Mouse (Mus musculus) heart, embryonic 12.5 days (tissue): ENCODE measurements around the gene Hdhd5. TPM values are rescaled to one million over a fixed set of nuclear protein-coding genes. Genes with fewer than 3 reads are reported as not detected.

Experiments
- ATAC-seq: fragments of 200-750 bp; cut with Nextera tagmentation; 2 replicates; pipeline ENCODE4 v1.8.0; 2017; ENCODE audit warnings: moderate TSS enrichment, moderate library complexity; ENCODE audit not compliant: insufficient number of reproducible peaks, low FRiP score
- H3K27ac ChIP-seq: fragments of 300-500 bp; sonication (generic); 2 replicates; pipeline ENCODE4 v1.5.1; 2016; ENCODE audit warnings: mild to moderate bottlenecking, moderate library complexity; ENCODE audit not compliant: poor library complexity, severe bottlenecking
- H3K27me3 ChIP-seq: fragments of 300-500 bp; sonication (generic); replicated peaks from 2 replicates; pipeline ENCODE4 v1.6.1; 2016; ENCODE audit warnings: mild to moderate bottlenecking, moderate library complexity
- H3K36me3 ChIP-seq: fragments of 300-500 bp; sonication (generic); 2 replicates; pipeline ENCODE4 v1.6.1; 2016; ENCODE audit warnings: mild to moderate bottlenecking, moderate library complexity
- H3K4me1 ChIP-seq: fragments of 300-500 bp; sonication (generic); replicated peaks from 2 replicates; pipeline ENCODE4 v1.6.1; 2016; ENCODE audit warnings: mild to moderate bottlenecking
- H3K4me2 ChIP-seq: fragments of 300-500 bp; sonication (generic); 2 replicates; pipeline ENCODE4 v1.6.1; 2016; ENCODE audit warnings: mild to moderate bottlenecking, moderate library complexity
- H3K4me3 ChIP-seq: fragments of 300-500 bp; sonication (generic); 2 replicates; pipeline ENCODE4 v1.5.1; 2016; ENCODE audit warnings: mild to moderate bottlenecking
- H3K9ac ChIP-seq: fragments of 300-500 bp; sonication (generic); 2 replicates; pipeline ENCODE4 v1.6.1; 2016; ENCODE audit warnings: mild to moderate bottlenecking, moderate library complexity
- H3K9me3 ChIP-seq: fragments of 300-500 bp; sonication (generic); replicated peaks from 2 replicates; pipeline ENCODE4 v1.6.1; 2016; ENCODE audit warnings: mild to moderate bottlenecking, moderate library complexity
- WGBS: fragments of 180-500 bp; shearing (Covaris S2); methylation state at CpG from one replicate; pipeline ENCODE4 v1.1.7; 2016; 5-methylcytosine and 5-hydroxymethylcytosine counted together
- polyA plus RNA-seq: library from polyadenylated mRNA; unstranded; fragments of >200 nt; fragmentation: Nextera tagmentation; extraction: Ambion mirVana; gene quantifications from 2 replicates; pipeline ENCODE4 v1.2.1, GENCODE M21; 2016

The Hdhd5 gene
- polyA plus RNA-seq, 1 experiment from 2014 or later, result 16.0 TPM

DNA sequence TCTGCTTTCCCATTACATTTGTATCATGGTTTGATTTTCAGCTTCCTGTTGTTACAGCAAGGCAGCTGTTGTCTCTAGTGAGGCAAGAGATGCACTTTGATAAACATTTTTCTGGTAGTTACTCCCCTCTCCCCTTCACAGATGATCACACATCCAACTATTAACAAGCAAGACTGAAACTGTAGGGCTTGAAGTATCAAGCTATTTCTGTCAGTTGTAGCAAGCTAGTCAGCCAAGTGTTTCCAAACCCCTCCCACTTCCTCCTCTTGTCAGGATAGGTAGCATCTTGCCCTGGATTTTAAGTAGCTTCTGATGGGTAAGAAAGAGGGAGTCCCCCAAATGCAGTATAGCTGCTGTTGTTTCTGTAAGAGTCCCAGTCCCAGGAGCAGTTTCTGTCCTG, 61.3 kb downstream of the Hdhd5 start:
- H3K27me3 ChIP-seq, result peaks cover 3% of the 10 kb centered on the region; the same call in 1 of the 2 replicates
- H3K4me1 ChIP-seq, result peaks cover 40% of the 10 kb centered on the region
- no peak overlapping the region for H3K27ac ChIP-seq
- no peak for ATAC-seq
- H3K36me3 ChIP-seq, result no peaks in the 10 kb centered on the region
- H3K4me3 ChIP-seq, result no peak overlapping the region
- H3K9me3 ChIP-seq, result no peaks in the 10 kb centered on the region
- no peak overlapping the region for H3K4me2 ChIP-seq
- H3K9ac ChIP-seq, result no peak overlapping the region

DNA sequence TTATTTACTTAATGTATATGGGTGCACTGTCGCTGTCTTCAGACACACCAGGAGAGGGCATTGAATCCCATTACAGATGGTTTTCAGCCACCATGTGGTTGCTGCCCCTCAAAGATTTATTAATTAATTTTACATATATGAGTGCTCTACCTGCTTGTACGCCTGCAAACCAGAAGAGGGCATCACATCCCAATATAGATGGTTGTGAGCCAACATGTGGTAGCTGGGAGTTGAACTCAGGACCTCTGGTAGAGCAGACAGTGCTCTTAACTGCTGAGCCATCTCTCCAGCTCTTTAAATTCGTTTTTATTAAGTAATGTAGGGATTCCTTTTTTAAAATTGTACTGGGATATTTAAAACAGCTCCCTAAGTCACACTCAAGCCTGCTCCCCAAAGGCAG, 61.9 kb downstream of the Hdhd5 start:
- H3K36me3 ChIP-seq, result no peaks in the 10 kb centered on the region
- no peaks in the 10 kb centered on the region for H3K9me3 ChIP-seq
- peaks cover 45% of the 10 kb centered on the region for H3K4me1 ChIP-seq
- H3K9ac ChIP-seq, result no peak overlapping the region
- no peak overlapping the region for H3K4me3 ChIP-seq
- no peak overlapping the region for H3K4me2 ChIP-seq
- peaks cover 7% of the 10 kb centered on the region; the same call in 1 of the 2 replicates for H3K27me3 ChIP-seq
- no peak for ATAC-seq
- WGBS, result 67% methylated on average over 3 of the region's 3 CpGs
- H3K27ac ChIP-seq, result no peak overlapping the region

GRCm38 (mm10) chr6:120468259-120468658, 62.9 kb downstream of the Hdhd5 start:
- Histone ChIP-seq H3K36me3 (no peaks in the 10 kb centered on the region), H3K27me3 (peaks cover 18% of the 10 kb centered on the region), H3K4me1 (peaks cover 51% of the 10 kb centered on the region), H3K9me3 (no peaks in the 10 kb centered on the region), H3K4me3 (no peak overlapping the region), H3K27ac (no peak overlapping the region), H3K9ac (no peak overlapping the region), H3K4me2 (no peak overlapping the region)
- no peak for ATAC-seq
- 91% methylated on average over 4 of the region's 4 CpGs for WGBS

GRCm38 (mm10) chr6:120466609-120467329, 64.3 kb downstream of the Hdhd5 start:
- Histone ChIP-seq H3K4me3 (no peak overlapping the region), H3K9me3 (0 out of 2 replicates have a peak, but pooled peaks cover 2% of the 10 kb centered on the region), H3K27ac (no peak overlapping the region), H3K36me3 (no peaks in the 10 kb centered on the region), H3K27me3 (peaks cover 31% of the 10 kb centered on the region), H3K4me2 (no peak overlapping the region), H3K4me1 (peaks cover 43% of the 10 kb centered on the region), H3K9ac (no peak overlapping the region)
- 67% methylated on average over 10 of the region's 10 CpGs for WGBS
- ATAC-seq, result no peak

DNA sequence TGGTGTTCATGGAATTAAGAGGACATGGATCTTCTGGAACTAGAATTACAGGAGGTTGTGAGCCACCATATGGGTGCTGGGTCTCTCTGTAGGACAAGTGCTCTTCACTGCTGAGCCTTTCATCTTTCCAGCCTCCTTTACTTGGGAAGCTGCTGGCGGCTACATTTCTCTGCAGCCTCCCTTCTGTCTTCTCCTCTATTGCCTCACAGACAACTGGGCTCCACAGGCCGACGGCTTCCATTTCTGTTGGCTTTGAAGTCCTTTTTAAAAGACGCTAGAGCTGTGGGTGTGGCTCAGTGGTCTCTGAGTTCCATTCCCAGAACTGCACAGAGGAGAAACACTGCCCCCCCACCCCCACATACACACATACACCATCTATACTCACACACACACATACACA, 65.7 kb downstream of the Hdhd5 start:
- Histone ChIP-seq H3K9me3 (0 out of 2 replicates have a peak, but pooled peaks cover 2% of the 10 kb centered on the region), H3K4me2 (no peak overlapping the region), H3K27me3 (peaks cover 39% of the 10 kb centered on the region), H3K27ac (no peak overlapping the region), H3K4me1 (peaks cover 32% of the 10 kb centered on the region), H3K4me3 (no peak overlapping the region), H3K36me3 (no peaks in the 10 kb centered on the region), H3K9ac (no peak overlapping the region)
- no peak for ATAC-seq
- WGBS, result 47% methylated on average over 4 of the region's 4 CpGs

DNA sequence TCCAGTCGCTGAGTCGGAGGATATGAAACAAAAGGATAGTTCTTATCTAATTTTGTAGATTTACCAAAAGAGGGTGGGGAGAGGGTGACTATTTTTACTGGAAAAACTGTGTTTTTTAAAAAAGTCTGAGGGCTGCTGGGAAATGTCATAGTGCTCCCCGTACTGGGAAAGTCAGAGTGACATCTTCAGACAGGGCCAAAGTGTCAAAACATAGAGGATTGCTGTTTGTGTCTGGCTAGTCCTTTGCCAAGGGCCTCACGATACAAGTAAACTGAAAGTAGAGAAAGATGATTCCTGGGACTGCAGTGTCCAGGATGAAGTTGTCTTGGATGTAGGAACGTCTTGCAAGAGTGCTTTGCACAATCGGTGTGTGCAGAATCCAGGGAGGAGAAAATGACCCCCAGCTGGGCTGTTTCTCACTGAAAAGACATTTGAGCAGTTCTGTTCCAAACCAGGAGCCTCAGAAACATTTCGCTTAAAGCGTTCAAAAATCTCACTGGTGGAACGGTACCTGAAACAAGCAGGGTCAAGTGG, 66.6 kb downstream of the Hdhd5 start:
- Histone ChIP-seq H3K4me2 (peak overlapping the region; percentile 91), H3K9ac (0 out of 2 replicates have a peak overlapping the region, but pooled peaks have one; percentile 75), H3K9me3 (0 out of 2 replicates have a peak, but pooled peaks cover 2% of the 10 kb centered on the region), H3K4me1 (peaks cover 24% of the 10 kb centered on the region), H3K27me3 (peaks cover 39% of the 10 kb centered on the region), H3K36me3 (no peaks in the 10 kb centered on the region), H3K4me3 (peak overlapping the region; percentile 74), H3K27ac (no peak overlapping the region)
- no peak for ATAC-seq
- 57% methylated on average over 9 of the region's 9 CpGs for WGBS

GRCm38 (mm10) chr6:120463884-120464283, 67.2 kb downstream of the Hdhd5 start:
- Histone ChIP-seq H3K4me1 (peaks cover 21% of the 10 kb centered on the region), H3K36me3 (no peaks in the 10 kb centered on the region), H3K4me3 (peak overlapping the region; percentile 74), H3K27ac (no peak overlapping the region), H3K9me3 (0 out of 2 replicates have a peak, but pooled peaks cover 2% of the 10 kb centered on the region), H3K27me3 (peaks cover 44% of the 10 kb centered on the region), H3K9ac (peak overlapping the region; percentile 75), H3K4me2 (peak overlapping the region; percentile 91)
- no peak for ATAC-seq
- 4% methylated on average over 11 of the region's 11 CpGs for WGBS

DNA sequence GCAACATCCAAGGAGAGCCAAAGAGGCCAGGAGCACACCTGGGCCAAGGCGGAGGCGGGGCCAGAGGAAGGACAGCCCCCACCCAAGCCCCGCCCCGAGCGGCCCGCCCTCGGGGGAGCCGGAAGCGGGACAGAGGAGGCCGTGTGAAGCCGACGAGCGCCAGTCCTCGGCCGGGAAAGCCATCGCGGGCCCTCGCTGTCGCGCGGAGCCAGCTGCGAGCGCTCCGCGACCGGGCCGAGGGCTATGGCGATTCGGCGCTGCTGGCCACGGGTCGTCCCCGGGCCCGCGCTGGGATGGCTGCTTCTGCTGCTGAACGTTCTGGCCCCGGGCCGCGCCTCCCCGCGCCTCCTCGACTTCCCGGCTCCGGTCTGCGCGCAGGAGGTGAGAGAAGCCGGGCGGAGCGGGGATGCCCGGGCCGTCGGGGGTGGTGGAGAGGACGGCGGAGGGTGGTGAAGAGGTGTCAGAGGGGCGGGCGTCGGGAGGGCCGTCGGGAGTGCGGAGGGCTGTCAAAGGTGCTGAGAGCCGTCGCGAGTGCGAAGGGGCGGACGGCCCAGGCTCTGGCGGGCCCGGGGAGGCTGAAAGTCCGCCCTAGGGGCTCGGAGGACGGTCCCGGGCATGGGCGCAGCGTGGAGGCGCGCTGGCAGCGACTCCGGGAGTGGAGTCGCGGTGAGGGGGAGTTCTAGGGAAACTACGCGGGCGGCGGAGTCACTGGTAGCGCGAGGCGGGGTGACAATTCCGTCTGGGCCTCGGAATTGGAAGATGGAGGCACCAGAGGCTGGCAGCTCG, 67.8 kb downstream of the Hdhd5 start, which contains the start of gene Il17ra:
TSS of gene Il17ra (plus strand) at position 162 of the 786 bp plus-strand sequence.
- H3K4me1 ChIP-seq, result peaks cover 21% of the 10 kb centered on the region

DNA sequence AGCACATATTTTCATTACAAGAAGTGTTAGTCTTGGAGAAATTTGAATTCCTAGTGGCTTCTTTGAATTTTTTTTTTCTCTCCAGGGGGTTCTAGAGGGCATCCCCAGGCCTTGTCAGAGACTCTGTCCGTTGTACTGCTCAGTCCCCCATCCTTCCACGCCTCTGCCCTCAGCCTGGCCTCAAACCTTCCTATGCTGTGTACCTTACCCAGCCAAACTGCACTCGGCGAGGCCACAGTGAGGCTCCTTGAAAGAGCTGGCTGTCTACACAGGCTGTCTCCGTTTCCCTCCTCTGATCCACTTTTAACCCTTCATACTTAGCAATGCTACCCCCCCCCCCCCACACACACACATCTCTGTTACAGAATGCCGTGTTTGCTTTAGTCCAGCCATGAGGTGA, 68.9 kb downstream of the Hdhd5 start:
- H3K4me2 ChIP-seq, result no peak overlapping the region
- ATAC-seq, result no peak
- H3K27ac ChIP-seq, result no peak overlapping the region
- H3K36me3 ChIP-seq, result no peaks in the 10 kb centered on the region
- H3K9ac ChIP-seq, result no peak overlapping the region
- WGBS, result 46% methylated on average over 6 of the region's 6 CpGs
- H3K4me1 ChIP-seq, result peaks cover 21% of the 10 kb centered on the region
- no peak overlapping the region for H3K4me3 ChIP-seq
- peaks cover 43% of the 10 kb centered on the region for H3K27me3 ChIP-seq
- H3K9me3 ChIP-seq, result 0 out of 2 replicates have a peak, but pooled peaks cover 2% of the 10 kb centered on the region

More for the DNA sequence above, 67.8 kb downstream of the Hdhd5 start, which contains the start of gene Il17ra:
- H3K4me2 ChIP-seq, result peak within 1 kb of the TSS; percentile 91
- 0 out of 2 replicates have a peak within 1 kb of the TSS, but pooled peaks have one; percentile 24 for H3K27ac ChIP-seq
- 0 out of 2 replicates have a peak, but pooled peaks cover 2% of the 10 kb centered on the region for H3K9me3 ChIP-seq
- H3K9ac ChIP-seq, result peak within 1 kb of the TSS; percentile 75
- no peaks in the 10 kb centered on the region for H3K36me3 ChIP-seq
- ATAC-seq, result peak; percentile 85
- H3K27me3 ChIP-seq, result peaks cover 44% of the 10 kb centered on the region
- under 1% methylated on average over 89 of the region's 90 CpGs for WGBS
- peak within 1 kb of the TSS; percentile 74 for H3K4me3 ChIP-seq

GRCm38 (mm10) chr6:120461217-120461616, 69.9 kb downstream of the Hdhd5 start:
- Histone ChIP-seq H3K27ac (no peak overlapping the region), H3K27me3 (peaks cover 42% of the 10 kb centered on the region), H3K4me1 (peaks cover 21% of the 10 kb centered on the region), H3K4me2 (no peak overlapping the region), H3K36me3 (no peaks in the 10 kb centered on the region), H3K9ac (no peak overlapping the region), H3K9me3 (0 out of 2 replicates have a peak, but pooled peaks cover 2% of the 10 kb centered on the region), H3K4me3 (no peak overlapping the region)
- no peak for ATAC-seq
- WGBS, result 48% methylated on average over 15 of the region's 15 CpGs
